Mouse (Mus musculus) lung, postnatal 14 days (tissue): ENCODE measurements at regions not wholly inside any gene's neighbourhood (a gene's known extent, or its start where the extent isn't known, plus 50 kb on each side); places are given as distances from the start of the nearest gene placed in this dataset.

ENCODE experiments used
- DNase-seq: peaks from one replicate; pipeline ENCODE4 v3.0.0; 2021

DNA sequence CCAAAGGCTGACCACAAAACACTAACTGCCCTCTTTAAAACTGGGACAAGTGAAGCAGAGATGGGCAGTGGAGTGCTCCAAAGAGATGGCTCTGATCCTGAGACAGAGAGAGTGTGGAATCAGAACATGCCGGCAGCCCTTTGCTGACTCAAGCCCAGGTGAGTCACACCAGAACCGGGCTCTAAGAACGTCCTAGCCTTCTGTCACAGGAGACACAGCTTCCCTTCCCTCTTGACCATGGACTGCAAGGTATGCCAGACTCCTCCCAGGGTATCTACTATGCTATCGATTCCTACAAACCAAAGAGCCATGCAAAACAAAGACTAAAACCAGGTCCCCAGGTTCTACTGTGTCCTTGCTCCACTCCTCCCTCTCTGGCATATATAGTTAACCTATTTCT is 98.0 kb downstream of the Dhx15 start:
- DNase-seq: no peak

DNA sequence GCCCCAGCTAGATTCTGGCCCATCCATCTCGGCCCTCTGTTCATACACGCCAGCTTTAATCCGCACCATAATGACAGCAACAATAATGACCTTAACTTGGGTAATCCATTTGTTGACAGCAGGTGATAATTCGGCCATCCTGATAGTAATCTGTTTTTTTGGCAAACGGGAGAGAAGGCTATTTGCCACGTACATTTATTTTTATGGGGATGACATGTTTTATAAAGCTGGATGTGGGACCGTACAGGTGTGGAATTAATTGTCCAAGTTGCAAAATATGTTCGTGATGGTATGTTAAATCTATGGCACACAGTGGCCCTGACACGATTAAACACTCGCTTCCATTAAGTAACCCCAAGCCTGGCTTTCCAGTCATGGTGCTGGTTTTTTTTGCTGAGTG is 102.2 kb downstream of the Dhx15 start:
- no peak for DNase-seq

DNA sequence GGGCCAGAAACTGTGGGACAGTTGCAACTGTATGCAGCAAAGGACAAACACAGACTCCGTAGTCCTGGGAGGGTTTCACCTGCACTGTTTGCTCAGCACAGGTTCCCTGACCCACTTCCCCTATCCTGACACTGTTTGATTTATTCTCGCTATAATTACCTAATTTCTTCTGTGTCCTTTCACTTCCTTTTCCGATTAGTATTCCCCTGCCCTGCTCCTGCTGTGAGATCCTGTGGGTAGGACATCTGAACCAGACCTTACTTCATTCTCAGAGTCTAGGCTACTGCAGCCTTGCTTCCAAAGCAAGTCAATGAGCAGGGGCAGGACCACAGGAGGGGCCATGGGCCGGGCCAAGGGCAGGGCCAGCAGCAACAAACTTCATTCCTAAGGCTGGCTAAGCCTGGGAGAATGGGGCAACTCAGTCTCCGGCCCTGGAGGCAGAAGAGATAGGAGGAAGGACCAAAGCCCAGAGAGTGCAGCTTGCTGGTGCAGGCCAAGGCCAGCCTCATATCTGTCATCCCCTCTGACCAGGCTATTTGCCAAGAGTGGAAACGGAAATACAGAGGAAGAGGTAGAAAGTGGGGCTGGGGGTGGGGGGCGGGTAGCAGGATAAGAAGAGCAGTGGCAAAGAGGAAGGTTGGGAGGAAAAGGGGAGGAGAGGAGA is 103.4 kb downstream of the Dhx15 start:
- no peak for DNase-seq

DNA sequence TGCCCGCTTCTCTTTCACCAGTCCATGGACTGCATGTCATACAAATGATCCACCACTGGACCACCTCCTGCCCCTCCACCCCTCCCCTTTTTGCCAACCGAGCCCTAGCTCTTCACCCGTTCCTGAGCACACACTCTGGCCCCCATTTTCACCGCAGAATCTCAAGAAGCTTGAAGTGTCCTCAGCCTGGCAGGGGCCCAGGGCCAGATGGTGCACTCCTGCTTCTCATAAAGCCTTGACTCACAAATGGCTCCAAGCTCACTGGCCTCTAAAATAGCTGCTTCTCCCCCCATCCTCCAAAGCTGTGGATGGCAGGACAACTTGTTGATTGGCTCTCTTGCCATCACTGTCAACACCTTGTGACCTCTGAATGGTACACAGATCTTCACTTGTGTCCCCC is 110.0 kb downstream of the Dhx15 start:
- no peak for DNase-seq

DNA sequence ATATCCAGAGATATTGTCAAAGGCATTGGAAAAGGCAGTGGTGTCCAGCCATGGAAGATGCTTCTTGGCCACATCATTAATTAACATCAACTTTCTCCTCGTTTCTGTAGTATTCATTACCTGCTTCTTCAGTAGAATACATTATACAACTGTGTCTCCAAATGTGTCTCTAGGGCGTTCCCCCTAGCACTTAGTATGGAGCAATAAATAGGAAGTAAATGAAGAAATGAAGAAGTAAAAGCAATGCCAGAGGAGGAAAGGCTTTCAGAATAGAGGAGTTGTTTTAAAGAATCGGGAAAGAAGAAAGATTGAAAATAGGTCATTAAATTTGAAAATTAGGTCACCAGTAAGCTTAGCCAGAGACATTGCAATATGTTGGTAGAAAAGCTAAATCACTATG is 112.6 kb downstream of the Dhx15 start:
- DNase-seq: no peak

DNA sequence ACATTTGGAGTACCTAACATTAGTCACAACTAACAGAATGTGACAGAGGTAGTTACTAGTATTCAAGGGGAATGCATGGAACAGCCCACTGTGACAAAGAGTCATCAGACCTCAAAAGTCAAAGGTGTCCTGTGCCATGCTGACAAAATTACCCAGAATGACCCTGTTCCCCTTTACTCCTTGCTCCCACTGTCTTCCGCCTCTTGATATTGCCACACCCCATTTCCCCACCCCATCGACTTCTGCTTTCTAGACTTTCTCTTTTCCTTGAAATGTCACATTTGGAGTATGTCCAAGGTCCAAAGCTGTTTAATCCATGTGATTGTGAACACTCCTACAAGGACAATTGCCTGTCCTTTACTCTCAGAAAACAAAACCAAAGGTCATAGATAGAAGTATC is 115.2 kb downstream of the Dhx15 start:
- no peak for DNase-seq

DNA sequence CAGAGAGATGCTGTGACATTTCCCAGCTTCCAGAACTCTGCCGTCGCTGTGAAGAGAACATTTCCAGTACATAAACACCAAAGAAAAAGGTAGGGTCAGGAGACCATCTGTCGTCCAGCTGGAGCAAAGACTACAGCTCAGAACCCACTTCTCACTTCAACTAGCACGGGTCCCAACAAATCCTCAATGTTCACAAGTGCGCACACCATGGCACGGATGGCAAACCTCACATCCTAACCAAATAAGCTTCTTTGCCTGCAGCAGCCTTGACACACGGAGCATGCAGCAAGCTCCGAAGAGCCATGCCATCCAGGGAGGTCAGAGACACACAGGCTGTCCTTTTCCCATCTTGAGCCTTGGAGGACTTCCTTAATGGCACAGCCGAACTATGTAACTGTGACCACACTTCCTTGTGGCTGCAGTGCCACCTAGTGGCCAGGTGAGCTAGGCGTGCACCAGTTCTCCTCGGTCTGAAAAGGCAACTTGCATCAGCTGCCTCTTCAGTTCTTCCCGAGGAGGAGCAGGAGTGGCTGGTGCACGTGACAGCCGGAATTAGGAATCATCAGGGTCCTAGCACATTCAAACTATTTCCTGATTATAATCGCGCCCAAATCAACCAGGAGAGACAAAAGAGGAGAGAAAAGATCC is 125.4 kb downstream of the Dhx15 start:
- peak; percentile 86 for DNase-seq

DNA sequence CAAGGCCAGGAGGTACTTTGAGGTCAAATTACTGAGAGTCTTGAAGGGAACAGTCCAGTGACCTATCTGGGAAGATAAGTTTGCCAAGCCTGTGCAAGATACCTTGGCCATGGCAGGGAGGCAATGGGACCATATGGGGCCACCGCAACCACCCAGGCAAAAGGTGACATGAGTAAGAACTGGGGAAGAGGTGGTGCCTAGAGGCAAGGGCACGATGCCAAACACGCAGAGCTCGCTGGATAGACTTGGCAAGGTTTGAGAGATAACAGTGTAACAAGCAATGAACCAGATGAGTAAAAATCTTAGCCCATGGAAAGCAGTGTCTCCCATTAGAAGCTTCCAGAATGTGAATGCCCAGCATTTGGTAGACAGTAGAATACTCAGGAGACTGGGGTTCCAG is 128.1 kb downstream of the Dhx15 start:
- DNase-seq: no peak

DNA sequence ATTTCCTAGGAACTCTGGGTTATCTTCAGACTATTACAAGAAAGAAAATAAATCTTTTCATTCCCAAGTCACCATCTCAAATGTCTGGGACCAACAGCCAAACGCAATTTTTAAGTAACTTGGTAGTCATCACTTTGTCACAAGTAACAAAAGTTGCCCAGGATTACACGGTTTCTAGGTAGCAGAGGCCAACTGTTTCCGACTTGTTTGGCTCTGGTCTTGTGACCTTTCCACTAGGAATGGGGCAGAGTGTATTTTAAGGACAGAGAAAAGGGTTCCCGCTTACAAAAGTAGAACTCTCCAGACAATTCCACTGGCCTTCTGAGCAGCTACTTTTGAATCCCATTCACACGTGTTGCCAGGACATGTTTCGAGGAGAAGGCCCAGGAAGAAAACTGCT is 129.1 kb downstream of the Dhx15 start:
- DNase-seq: no peak

DNA sequence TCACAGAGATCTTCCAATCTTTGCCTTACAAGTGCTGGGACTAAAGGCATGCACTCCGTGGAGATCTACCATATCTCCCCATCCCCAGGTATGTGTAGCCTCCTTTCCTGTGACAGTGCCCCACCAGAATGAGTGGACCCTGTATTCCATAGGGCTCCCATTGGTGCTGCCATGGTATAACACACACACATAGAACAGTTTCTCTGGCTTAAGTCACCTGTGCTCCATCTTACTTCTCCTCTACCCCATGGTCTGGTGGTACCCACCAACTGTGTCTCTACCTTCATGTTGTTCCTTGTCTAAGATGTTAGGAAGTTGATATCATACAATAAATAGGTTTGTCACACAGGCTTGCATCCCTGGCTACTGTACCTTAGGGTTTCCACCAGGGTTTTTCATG is 133.1 kb downstream of the Dhx15 start:
- DNase-seq: no peak

DNA sequence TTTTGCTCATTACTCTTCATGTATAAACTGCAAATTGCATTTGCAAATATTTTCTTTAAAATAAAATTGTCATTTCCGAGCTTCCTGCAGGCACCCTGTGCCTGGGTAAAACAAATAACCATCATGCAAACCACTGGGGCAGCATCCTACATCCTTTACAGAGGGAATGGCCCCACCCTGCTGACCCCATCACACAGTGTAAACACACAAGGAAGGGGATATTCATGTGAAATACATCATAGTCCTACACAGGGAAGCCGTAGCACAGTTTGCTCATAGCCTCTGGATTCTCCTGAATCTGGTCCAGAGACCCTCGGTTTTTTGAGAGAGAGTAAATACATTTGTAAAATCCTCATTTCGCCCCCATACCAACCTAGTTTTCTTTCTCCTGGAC is 138.2 kb downstream of the Dhx15 start:
- no peak for DNase-seq

DNA sequence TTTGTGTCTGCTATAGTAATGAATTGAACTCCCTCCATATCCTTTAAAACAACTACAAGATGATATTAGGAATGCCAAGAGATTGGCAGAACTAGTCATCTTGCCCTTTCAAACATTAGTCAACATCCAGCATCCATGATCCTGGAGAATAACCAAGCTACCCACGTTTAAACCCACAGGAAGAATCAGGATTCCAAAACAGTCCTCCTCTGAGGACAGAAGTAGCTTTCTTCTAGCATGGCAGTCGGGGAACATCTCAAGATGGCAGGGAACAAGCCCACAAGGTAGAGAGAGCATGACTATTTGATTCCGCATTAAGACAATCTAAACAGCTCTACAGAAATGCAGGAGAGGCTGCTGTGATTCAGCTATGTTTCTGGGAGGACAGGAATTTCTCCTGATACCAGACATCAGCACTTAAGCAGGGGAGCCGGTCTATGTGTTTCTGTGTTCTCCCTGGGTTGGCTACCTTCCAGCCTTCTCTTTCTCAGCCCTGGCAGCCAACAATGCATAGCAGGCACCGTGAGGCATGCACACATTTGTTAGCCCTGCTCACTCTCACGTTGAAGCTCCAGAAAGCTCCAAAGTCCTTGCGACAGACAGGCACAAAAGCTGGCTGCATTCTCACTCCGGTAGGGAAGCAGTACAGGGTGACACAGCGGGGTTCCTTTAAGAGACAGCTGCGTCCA is 138.8 kb downstream of the Dhx15 start:
- no peak for DNase-seq

DNA sequence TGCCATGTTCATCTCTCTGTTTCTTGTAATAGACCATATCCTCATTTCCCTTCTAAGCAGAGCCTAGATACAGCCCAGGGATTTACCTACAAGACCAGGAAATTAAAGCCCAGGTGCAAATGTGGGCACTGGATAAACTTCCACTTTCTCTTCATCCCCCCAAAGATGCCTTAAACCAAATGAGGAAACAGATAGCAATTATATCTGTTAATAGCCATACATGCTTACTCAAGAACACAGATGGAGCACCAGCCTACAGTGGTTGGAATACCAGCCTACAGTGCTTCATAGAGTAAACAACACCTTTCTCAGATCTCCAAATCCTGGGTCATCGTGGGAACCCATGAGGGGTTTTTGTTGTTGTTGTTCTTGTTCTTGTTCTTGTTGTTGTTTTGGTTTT is 141.5 kb downstream of the Dhx15 start:
- no peak for DNase-seq

DNA sequence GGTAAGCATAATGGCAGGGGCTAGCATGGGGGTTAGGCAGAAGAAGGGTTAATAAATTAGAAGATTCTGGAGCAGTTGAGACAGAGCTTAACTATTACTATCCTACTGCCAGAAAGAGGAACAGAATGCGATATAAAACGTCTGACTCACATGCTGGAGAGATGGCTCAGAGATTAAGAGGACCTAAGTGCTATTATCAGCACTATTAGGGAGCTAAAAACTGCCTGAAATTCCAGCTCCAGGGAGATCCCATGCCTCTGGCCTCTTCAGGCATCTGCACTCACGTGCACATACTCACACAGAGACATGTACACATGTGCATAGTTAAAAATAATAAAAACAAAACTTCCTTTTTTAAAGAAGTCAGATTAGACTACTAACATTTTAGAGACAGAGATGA is 143.6 kb downstream of the Dhx15 start:
- no peak for DNase-seq

DNA sequence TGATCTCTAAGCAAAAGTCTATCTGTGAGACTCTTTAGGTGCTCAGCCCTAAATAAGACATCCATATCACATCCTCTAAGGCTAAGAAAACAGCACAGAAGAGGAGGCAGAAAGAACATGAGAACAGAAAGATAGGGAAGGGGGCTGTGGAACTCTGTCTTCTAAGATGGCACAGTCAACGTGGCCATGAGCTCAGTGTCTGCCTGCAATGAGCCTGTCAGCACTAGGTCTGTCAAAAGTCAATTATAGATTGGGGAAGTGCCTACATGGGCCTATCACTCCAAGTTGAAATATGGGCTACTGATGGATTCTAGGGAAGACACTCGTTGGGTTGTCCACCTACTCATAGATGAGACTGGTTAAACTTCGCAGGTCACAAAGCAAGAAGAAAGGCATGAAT is 146.2 kb downstream of the Dhx15 start:
- no peak for DNase-seq

DNA sequence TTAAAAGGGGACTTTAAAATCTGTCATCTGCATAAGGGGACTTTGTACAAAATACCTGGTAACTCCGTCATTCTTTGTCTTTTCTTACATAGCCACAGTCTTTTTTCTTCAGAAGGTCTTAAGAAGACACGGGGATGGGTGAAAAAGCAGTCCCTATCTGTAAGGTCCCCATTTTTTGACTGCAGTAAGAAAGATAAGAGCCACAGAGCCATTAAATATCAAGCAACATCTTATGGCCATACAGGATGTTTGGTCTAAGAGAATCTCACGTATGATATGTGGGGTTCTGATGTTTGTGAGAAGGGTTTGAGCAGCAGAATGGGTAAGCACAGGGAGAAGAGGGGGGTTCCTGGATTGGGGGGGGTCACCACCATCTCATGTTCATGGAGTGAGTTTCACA is 148.9 kb downstream of the Dhx15 start:
- DNase-seq: no peak

DNA sequence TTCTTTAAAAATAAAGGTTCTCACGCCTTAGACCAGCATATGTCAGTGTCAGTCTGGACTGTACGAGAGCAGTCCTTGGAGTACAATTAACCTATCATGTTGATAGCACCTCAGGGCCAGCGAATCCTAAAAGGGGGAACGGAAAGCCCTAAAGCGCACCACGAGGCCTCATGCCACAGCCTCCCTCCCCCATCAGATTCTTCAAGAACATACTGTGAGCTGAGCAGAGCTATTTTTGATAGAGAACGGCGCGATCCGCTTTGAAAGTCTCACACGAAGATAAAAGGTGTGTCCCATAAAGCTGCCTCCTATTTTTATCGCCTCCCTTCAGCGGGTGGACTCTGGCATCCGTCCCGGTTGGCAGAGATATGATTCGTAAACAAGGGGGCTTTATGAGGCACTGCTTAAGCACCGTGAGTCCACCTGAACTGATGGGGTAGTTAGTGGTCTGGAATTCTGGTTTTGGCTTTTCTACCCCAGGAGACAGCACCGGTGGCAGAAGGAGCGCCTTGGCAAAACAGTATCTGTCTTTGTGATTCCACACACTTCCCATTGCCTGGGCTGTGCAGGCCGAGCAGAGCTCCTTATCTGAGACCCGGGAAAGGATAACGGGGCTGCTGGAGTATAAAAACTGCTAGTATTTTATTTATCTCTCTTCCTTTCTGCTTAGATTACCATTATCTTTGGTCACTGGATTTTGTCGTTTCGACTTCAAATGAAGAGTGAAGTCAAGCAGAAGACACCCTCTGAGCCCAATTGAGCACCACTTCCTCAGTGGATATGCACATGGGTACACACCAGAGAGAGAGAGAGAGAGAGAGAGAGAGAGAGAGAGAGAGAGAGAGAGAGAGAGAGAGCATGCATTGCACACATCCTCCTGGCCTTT is 149.6 kb downstream of the Dhx15 start:
- DNase-seq: no peak

DNA sequence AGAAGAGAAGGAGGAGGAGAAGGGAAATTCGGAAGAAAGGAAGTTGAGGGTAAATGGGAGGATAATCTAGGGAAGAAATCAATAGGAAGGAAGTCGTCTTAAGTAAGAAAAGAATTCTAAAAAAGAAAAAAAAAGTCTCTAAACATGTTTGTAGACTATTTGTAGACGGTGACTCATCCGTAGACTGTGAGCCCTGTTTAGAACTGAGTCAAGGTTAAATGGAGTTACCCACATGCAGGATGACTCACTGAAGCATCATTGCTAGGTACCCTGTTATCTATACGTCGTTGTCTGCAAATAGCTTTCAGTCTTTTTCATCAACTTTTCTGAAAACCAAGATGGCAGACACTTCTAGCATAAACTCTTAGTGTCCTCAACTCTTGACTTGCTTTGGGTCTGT is 155.0 kb downstream of the Dhx15 start:
- DNase-seq: no peak

DNA sequence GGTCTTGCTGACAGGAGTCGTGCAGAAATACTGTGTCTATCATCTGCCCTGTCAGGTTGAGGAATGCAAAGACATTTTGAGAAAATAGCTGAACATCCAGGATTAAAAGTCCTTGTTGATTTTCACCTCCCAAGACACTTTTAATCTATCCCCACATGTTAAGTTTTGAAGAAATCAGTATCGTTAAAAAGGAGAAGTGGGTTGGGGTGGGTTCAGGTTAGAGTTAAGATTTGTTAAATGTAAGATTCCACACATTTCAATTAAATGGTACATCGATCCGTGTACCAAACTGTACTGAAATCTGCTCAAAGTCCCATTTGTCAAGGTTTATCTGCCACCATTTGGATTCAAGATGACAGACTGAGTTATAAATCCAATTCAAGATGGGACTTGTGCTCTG is 162.8 kb downstream of the Dhx15 start:
- DNase-seq: no peak

DNA sequence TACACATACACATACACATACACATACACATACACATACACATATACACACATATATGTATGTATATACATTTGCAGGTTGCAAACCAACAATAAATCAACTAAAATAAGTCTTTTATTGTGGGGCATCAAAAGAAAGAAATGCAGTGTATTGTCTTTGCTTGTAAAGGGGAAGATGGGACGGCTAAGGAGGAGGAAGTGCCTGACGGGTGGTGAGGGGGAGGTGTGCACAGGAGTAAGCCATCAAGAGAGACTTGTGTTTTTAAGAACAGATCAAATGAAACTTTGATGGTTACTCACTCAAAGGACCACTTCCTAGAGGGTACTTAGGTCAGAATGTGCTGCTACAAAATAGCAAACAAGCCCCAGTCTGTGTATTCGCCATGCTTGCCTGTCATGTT is 164.2 kb downstream of the Dhx15 start:
- DNase-seq: no peak

DNA sequence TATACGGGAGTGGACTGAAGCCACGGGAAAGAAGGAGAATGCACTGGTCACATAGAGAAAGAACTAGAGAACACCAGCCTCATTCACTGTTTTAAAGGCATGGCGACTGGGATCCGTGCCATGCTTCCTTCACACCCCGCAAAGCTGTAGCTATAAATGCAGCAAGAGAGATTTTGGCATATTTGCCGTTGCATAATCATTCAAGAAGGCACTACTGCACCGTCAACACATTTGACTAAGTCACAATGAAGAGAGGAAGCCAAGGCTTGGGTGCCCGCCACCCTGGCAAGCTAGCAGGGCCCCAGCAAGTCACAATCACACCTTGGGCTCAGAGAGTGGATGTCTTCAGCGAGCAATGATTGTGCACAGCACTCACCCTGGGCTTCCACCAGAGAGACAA is 167.1 kb downstream of the Dhx15 start:
- DNase-seq: no peak

DNA sequence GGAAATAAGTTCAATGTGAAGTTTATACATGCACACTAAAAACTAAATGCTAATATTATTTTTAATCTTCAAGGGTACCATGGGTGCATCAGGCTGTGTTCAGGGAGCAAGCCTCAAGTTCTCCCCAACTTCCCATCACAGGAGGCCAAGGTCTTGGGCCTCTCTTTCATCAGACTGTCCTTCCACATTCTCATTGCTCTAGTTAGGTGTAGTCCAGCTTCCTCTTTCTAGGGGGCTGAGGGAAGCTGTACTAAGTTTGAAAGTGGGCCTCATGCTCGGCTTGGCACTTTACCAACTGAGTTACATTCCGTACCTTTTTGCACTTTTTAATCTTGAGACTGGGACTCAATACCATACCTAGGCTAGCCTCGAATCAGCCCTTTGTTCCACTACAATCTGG is 173.3 kb downstream of the Dhx15 start:
- DNase-seq: no peak

DNA sequence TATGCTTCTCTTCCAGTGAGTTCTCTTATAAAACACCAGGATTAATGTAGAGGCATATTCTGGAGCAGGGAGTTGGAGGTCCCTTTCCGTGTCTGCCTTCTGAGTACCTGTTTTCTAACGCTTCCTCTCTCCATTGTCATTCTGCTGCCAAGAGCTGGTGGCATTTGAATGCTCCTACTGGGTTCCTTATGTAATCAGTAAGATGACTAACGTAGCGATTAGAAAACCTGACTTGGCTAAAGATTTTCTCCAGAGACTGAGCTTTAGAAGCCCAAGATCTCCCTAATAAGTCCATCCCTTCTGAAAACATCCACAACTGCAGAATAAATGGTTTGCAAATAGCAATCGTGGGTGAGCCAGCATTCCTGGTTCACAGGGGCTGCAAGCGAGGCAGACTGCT is 174.5 kb downstream of the Dhx15 start:
- no peak for DNase-seq

DNA sequence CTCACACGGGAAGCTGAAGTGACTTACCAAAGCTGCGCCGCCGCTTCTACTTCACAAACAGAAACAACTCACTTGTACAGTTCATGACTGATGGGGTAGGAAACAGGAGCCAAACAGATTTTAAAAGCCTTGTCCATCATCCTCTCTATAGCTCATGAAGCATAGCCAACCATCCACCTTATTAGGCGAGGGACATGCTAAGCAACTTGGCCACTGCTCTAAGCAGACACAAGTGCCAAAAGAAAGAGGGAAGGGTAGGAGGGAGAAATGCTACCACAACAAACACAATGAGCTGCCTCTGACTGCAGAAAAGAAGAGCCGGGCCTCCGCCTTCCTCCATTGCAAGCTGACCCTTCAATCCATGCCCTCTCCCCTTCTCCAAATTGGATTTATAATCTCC is 179.9 kb downstream of the Dhx15 start:
- DNase-seq: no peak
